Mouse (Mus musculus) CH12.LX (cell line): ENCODE measurements at regions not wholly inside any gene's neighbourhood (a gene's known extent, or its start where the extent isn't known, plus 50 kb on each side); places are given as distances from the start of the nearest gene placed in this dataset.

Source experiments
- CTCF ChIP-seq, 2 experiments: IDR thresholded peaks in 1 of 2; conservative IDR thresholded peaks in 1 of 2; 2 replicates each; pipeline ENCODE4 v1.5.1; 2011 to 2012; ENCODE audit warnings: low read depth in 2 of 2, low read length in 2 of 2, improper control_type of control experiment in 1 of 2, inconsistent platforms in 1 of 2, mild to moderate bottlenecking in 1 of 2, moderate library complexity in 1 of 2
- EP300 ChIP-seq: IDR thresholded peaks from 2 replicates; pipeline ENCODE4 v1.6.1; 2011; ENCODE audit warnings: low read length, improper control_type of control experiment
- JUN ChIP-seq: IDR thresholded peaks from 2 replicates; pipeline ENCODE4 v1.6.1; 2011; ENCODE audit warnings: low read depth, mild to moderate bottlenecking, low read length, improper control_type of control experiment, moderate library complexity; ENCODE audit not compliant: insufficient read depth
- KAT2A ChIP-seq: IDR thresholded peaks from 2 replicates; pipeline ENCODE4 v1.6.1; 2012; ENCODE audit warnings: low read length, improper control_type of control experiment, inconsistent platforms; ENCODE audit not compliant: insufficient replicate concordance
- NRF1 ChIP-seq: IDR thresholded peaks from 2 replicates; pipeline ENCODE4 v1.6.1; 2014; ENCODE audit warnings: low read depth, mild to moderate bottlenecking, inconsistent platforms, low read length, improper control_type of control experiment, moderate library complexity
- POLR2A ChIP-seq: IDR thresholded peaks from 2 replicates; pipeline ENCODE4 v1.6.1; 2011; ENCODE audit warnings: low read depth, mild to moderate bottlenecking, improper control_type of control experiment, low read length
- RAD21 ChIP-seq: IDR thresholded peaks from 2 replicates; pipeline ENCODE4 v1.6.1; 2011; ENCODE audit warnings: low read depth, mild to moderate bottlenecking, low read length, improper control_type of control experiment, moderate library complexity
- SMC3 ChIP-seq: IDR thresholded peaks from 2 replicates; pipeline ENCODE4 v1.6.1; 2011; ENCODE audit warnings: low read depth, low read length, improper control_type of control experiment
- UBTF ChIP-seq: IDR thresholded peaks from 2 replicates; pipeline ENCODE4 v1.6.1; 2012; ENCODE audit warnings: low read depth, mild to moderate bottlenecking, inconsistent platforms, low read length, improper control_type of control experiment, moderate library complexity
- USF1 ChIP-seq: IDR thresholded peaks from 2 replicates; pipeline ENCODE4 v1.6.1; 2014; ENCODE audit warnings: low read depth, mild to moderate bottlenecking, inconsistent platforms, low read length, improper control_type of control experiment

GRCm38 (mm10) chr11:71513067-71513350 is 236.7 kb upstream of the Wscd1 start:
- TF ChIP-seq CTCF (conservative IDR thresholded peaks at IDR 0.05 in 1 of 2, IDR thresholded peaks at IDR 0.05 in 1 of 2; ENCODE audit: low read depth in 2 of 2, low read length in 2 of 2) (no peak), SMC3 (no peak), POLR2A (no peak), JUN (no peak), EP300 (no peak), NRF1 (no peak), USF1 (no peak), KAT2A (no peak), RAD21 (no peak), UBTF (no peak)
